Mouse (Mus musculus): ENCODE measurements at regions not wholly inside any gene's neighbourhood (a gene's known extent, or its start where the extent isn't known, plus 50 kb on each side); places are given as distances from the start of the nearest gene placed in this dataset.

- TF ChIP-seq MEF2A (IDR thresholded peaks at IDR 0.05; ENCODE audit: borderline replicate concordance, low read depth, low read length), result no peak
- no peak for TF ChIP-seq CTCF (conservative IDR thresholded peaks at IDR 0.05 in 1 of 2, IDR thresholded peaks at IDR 0.05 in 1 of 2; ENCODE audit: low read depth in 2 of 2, low read length in 2 of 2)
- no peak for TF ChIP-seq MYC (IDR thresholded peaks at IDR 0.05; ENCODE audit: low read depth, low read length)
- no peak for TF ChIP-seq POLR2A (IDR thresholded peaks at IDR 0.05; ENCODE audit: low read depth, low read length)
- TF ChIP-seq POLR2AphosphoS2 (IDR thresholded peaks at IDR 0.05; ENCODE audit: low read depth, low read length), result no peak
- no peak for TF ChIP-seq USF1 (IDR thresholded peaks at IDR 0.05; ENCODE audit: low read depth, low read length)
- no peak for TF ChIP-seq GABPA (IDR thresholded peaks at IDR 0.05; ENCODE audit: insufficient replicate concordance, low read depth, low read length)
- TF ChIP-seq ZC3H11A (IDR thresholded peaks at IDR 0.05; ENCODE audit: low read depth, low read length), result no peak
- TF ChIP-seq TCF12 (IDR thresholded peaks at IDR 0.05; ENCODE audit: low read depth, low read length), result no peak
Observed at GRCm38 (mm10) chr12:57922031-57922430, 289.5 kb upstream of the Sstr1 start.
